Mouse (Mus musculus) liver, adult 2 months (tissue): ENCODE results near the gene Frmd4a.

Source experiments
- CTCF ChIP-seq: fragments of 200-500 bp; IDR thresholded peaks from 2 replicates; pipeline ENCODE4 v1.5.1; 2011; ENCODE audit warnings: low read depth, low read length, control low read depth
- POLR2A ChIP-seq: fragments of 200-500 bp; IDR thresholded peaks from 2 replicates; pipeline ENCODE4 v1.6.1; 2011; ENCODE audit warnings: low read length, control low read depth; ENCODE audit not compliant: insufficient read depth; ENCODE audit errors: extremely low read depth

GRCm38 (mm10) chr2:4499916-4500315, 482.4 kb downstream of the Frmd4a start:
- no peak for TF ChIP-seq CTCF
- TF ChIP-seq POLR2A = no peak
